Mouse (Mus musculus) telencephalon, adult 2 months (tissue): ENCODE results near the gene Dapk3.
"Not testable (repeated sequence)": the region's sequence is repeated elsewhere in the genome, so short reads cannot be mapped to it uniquely, and the experiment has no call there.

Source experiments
- DNase-seq: peaks from one replicate; pipeline ENCODE4 v3.0.0-alpha.2; 2011; ENCODE audit warnings: low read depth, low spot score

The Dapk3 gene

DNA sequence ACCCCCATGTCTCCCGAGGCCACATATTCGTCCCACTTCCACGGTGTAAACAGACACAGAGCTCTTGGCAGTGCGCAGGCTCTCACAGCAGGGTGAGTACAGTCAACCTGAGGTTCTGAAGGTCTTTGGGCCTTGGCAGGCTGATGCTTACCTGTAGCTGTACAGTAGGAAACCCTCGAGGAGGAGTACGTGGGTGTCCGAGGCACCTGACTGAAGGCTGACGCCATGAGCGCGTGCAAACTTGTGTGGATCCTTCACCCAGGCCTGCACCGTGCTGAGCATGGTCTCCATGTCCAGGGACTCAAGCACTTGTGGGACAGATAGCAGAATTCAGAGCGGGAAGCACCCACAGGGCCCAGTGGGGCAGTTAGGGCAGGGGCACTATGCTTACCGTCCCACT, 17.3 kb downstream of the Dapk3 start:
- no peak for DNase-seq

DNA sequence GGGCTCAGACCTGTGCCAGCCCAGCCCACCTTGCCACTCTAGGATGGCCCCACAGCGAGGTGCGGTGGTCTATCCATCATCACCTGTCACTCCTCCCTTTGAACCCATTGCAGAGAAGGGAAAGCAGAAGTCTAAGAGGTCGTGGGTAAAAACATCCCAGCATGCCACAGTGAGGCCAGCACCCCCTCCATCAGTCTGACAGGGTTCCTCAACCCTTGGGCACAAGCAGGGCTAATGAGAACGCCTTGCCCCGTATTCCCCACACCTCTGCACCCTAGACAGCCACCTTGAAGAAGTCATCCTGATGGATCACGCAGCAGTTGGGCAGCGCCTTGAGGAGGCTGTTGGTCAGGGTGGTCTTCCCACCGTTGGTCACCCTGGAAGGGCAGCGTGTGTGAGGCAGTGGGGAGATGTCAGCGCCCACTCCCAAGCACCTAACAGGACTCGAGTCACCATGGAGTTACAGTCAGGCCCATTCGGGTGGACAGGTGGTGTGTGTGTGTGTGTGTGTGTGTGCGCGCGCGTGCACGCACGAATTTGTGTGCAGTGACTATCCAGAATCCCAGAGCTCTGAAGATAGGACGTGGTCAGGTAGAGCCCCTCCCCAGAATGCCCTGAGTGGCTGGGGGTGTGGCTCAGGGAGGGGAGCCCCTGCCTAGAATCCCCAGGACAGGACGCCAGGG, 17.9 kb downstream of the Dapk3 start:
- no peak for DNase-seq

DNA sequence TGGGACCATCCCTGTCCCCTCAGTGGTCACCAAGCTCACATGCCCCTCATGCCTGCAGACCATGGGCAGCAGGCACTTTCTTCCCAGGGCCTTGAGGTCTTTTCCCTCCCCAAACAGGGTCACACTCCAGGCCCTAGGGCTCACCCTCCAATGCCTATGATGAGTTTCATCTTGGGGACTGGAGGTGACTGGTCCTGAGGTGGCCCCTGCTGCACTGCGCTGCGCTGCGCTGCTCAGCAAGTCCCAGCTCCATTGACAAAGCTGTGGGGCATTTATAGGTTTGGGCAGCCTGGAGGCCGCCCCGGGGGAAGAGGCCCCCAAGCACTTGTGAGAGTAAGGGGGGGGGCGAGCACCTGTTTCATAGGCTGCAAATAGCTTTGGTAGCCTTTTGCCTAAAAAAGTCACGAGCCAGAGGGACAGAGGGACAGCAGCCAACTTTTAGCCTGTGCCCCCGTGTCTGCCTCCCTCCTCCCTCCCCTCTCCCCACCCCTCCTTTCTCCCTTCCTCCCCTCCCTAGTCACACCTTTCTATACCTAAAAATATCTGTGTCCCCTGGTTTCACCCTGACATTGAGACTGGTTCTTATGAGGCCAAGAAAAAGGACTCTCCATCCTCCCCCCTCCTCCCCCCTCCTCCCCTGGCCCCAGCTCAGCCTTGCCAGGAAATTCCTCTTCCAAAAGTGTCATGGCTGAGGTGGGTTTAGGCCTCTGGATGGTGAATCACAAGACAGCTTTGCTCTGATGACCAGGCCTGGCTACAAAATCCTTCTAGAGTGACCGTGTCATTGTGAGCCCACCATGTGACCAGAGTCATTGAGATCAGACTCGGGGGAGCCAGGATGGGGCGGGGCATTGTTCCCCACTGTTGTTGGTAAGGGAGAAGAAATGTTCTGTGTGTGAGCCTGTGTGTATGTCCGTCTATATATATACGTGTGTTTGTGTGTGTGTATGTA, 19.3 kb downstream of the Dapk3 start, which contains the start of gene Nmrk2:
Nmrk2 (minus strand) TSS at position 245 of the 952 bp plus-strand sequence.
- no peak for DNase-seq

DNA sequence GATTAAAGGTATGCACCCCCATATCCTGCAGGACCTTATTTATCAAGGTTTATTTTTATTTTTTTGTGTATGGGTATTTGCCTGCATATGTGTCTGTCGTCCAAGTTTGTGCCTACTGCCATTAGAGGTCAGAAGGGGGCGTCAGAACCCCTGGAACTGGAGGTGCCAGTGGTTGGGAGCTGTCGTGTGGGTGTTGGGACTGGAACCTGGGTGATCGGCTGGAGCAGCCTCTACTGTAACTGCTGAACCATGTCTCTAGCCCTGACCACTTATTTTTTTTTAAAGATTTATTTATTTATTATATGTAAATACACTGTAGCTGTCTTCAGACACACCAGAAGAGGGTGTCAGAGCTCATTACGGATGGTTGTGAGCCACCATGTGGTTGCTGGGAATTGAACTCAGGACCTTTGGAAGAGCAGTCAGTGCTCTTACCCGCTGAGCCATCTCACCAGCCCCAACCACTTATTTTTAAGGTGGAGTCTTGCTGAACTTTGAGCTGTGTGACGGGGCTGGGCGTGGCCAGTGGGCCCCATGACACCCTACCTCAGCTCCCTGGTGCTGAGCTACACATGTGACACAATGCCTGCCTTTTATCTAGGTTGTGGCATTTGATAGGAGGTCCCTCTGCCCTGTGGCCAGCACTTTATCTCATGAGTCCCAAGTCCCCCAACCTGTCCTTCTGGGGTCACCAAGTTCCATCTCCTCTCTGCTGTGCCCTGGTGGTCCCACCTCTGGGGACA, 20.3 kb downstream of the Dapk3 start:
- no peak for DNase-seq

DNA sequence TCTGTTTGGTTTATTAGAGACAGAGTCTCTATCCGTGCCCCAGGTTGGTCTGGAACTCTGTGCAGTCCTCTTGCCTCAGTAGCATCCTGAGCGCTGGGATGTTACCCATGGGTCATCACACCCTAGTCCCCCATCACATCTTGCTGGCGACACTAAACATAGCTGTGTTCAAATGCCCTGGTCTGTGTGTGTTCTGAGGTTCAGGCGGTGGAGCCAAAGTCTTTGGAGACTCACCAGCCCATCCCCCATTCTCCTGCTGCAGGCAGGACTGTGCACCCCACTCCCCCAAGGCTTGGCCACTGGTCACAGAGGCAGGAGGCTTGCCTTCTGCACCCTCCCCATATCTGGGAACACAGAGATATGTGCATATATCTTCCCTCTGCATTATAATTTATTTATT, 21.3 kb downstream of the Dapk3 start:
- no peak for DNase-seq

DNA sequence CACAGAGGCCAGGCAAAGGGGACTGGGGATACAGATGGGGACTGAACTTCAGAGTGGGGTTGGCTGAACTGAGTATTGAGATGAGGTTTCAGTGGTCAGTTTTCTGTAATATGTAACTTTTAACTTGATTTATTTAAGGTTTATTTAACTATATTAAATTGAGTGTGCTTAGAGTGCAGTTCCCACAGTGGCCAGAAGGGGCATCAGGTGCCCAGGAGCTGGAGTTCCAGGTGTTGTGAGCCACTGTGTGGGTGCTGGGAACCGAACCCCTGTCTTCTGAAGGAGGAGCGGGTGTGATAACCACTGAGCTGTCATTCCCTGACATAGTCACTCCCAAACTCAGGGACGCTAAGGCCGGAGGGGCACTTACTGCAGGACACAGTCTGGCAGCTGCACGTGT, 27.3 kb downstream of the Dapk3 start:
- no peak for DNase-seq

DNA sequence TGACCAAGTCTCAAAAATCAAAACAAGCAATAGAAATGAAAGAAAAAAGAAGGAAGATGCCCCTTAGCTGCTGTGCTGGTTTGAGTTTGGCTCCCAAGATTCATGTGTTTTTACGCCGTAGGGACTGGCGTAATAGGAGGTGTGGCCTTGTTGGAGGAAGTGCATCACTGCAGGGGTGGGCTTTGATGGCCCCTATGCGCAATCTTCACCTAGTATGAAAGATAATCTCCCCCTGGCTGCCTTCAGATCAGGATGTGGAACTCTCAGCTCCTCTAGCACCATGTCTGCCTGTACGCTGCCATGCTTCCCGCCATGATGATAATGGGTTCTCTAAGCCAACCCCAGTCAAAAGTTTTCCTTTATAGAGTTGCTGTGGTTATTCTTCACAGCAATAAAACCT, 33.5 kb downstream of the Dapk3 start:
- DNase-seq = no peak

DNA sequence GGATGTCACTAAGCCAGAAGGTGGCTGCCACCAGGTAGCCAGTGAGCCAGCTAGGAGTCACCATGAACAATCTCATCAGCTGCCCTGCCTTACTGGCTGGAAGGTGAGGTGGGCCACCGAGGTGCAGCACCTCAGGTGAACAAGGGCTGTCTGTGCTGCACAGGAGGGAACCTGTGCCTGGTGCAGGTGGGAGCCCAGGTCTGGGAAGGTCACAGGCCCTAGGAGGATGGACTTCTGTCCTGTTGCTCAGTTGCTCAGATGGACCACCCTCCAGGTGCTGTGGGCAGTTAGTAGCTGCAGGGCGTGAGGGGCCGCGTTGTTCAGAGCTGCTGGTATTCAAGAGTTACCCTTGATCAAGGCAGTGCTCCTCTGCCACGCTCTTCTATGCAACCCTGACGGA, 34.0 kb downstream of the Dapk3 start:
- DNase-seq = no peak

DNA sequence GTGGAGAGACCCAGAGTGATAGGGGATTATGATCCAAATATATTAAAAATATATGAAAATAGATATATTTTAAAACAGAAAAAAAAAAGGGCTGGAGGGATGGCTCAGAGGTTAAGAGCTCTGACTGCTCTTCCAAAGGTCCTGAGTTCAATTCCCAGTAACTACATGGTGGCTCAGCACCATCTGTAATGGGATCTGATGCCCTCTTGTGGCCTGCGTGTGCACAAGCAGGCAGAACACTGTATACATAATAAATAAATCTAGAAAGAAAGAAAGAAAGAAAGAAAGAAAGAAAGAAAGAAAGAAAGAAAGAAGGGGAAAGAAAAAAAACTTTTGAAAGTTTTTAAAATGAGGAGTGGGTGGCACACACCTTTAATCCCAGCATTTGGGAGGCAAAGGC, 34.5 kb downstream of the Dapk3 start:
- DNase-seq = not testable (repeated sequence)

DNA sequence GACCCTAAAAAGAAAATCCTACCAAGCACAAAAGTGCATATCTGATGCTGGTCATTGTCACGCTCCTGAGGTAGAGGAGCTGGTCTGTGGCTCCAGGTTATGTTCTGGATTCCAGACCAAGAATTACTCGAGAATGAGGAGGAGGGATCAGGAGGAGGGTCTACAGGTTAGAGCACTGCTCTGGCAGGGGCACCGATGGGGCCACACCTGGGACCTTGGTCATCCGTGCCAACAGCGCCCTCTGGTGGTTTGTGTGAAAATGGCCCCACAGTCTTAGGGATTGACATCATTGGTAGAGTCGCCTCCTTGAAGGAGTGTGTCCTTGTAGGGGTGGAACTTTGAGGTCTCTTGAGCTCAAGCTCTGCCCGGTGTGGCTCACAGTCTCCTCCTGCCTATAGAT, 35.2 kb downstream of the Dapk3 start:
- DNase-seq = no peak

DNA sequence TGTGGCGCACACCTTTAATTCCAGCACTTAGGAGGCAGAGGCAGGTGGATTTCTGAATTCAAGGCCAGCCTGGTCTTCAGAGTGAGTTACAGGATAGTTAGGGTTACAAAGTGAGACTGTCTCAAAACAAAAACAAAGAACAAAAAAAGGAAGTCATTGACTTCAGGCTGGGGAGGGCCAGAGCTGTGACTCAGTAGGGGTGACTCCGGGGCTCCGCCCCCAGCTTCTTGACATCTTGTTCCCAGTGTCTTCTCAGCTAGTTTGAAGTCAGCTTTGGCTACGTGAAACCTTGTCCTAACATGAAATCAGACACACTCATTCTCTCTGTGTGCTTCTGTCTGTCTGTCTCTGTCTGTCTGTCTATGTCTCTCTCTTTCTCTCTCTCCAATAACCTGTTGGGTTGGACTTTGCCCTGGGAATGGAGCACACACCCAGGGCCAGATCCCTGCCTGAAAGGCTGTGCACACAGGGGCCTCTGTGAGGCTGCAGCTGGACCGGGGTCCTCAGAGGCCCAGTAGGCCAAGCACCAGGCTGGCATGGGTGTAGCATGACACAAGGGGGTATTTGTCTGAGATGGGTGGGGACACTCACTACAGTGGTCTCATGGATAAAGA, 38.7 kb downstream of the Dapk3 start:
- no peak for DNase-seq

DNA sequence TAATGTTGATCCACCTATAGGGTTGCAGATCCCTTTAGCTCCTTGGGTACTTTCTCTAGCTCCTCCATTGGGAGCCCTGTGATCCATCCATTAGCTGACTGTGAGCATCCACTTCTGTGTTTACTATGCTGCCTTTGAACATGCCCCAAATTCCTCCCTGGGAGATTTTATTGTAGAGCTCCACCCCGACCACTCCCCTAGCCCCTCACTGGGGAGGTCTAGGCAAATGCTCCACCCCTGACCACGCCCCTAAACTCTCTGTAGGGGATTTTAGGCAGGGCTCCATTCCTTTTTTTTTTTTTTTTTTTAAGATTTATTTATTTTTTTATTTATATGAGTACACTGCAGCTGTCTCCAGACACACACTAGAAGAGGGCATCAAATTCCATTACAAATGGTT, 40.9 kb downstream of the Dapk3 start:
- DNase-seq = not testable (repeated sequence)

DNA sequence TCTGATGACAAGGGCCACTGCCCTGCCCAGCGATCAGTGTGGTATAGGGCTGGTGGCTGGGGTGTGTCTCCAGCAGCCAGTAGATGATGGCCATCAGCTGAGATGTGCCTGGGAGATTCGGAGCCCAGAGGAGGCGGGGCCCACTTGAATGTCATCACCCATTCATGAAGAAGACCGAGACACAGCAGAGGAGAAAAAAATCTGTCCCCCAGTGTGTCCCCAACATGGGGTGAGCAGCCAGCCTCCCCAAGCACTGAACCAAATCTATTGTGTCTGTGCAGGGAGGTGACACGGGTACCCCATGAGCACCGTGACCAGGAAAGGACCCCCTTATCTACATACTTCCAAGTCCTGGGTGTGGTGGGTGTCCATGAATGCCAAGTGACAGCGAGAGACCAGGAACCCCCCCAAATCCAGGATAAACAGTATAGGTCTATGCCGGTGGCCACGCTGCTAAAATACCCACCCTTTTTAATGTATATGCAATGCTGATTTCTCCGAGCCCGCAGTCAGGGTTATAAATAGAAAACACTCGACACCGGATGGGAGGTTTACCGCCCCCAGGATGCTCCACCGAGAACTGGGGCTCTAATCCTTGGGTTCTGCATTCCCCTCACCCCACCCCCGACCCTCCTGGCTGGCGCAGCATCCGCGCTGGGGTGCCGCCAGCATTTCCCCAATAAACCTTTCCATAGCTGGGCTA, 47.1 kb downstream of the Dapk3 start:
- peak; percentile 34 for DNase-seq

DNA sequence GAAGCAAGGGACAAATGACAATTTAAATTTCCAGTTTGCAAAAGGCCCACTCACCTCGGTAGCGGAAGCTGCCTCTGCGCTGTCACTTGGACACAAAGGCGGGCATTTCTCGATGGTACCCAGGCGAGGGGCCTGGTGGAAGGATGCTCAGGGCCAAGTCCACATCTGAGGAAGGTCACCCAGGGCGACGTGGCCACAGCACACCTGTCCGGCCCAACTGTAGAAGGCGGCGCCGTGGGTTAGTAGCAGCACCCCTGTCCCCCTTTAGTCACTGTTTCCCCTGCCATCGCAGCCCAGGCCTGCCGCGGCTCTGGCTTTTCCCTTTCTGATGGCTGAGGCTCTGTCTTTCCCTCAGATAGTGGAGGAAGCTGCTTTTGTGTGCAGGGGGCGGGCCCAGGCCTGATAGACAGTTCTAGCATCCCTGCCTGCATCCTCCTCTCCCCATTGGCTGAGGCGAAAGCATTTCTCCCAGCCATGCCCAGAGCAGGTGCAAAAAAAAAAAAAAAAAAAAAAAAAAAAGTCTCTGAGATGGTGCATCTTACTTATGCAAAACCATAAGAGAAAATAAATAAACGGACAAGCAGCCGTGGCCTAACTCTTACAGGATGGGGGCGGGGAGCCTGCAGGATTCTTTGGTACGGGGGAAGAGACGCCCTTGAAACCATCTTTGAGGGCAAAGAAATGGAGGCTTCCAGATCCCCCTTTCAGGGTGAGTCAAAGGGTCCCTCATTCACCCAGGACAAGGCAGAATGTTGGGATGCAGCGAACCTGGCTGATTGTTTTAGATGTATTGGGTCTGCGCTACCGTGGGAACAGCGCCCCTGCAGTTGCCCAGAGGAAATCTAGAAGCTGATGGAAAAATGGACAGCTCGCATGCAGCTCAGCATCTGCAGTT, 47.9 kb downstream of the Dapk3 start, which contains the start of gene Atcay:
Atcay (minus strand) TSS at position 396 of the 895 bp plus-strand sequence.
- DNase-seq = peak; percentile 88

DNA sequence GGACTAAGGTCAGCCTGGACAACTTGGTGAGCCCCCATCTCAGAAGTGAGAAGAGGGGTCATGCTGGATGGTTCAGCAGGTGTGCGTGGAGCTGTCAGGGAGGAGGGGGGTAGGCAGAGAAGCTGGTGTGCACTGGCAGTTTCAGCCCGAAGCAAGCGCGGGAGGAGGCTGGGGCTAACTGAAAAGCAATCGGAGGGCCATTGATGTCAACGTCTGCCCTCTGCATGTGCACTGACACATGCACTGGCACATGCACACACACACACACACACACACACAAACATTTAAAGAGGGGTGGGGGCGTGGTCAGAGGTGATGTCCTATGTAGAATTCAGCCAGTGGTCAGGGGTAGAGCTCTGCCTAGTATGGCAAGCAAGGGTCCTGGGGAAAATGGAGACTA, 48.6 kb downstream of the Dapk3 start:
- DNase-seq = no peak

DNA sequence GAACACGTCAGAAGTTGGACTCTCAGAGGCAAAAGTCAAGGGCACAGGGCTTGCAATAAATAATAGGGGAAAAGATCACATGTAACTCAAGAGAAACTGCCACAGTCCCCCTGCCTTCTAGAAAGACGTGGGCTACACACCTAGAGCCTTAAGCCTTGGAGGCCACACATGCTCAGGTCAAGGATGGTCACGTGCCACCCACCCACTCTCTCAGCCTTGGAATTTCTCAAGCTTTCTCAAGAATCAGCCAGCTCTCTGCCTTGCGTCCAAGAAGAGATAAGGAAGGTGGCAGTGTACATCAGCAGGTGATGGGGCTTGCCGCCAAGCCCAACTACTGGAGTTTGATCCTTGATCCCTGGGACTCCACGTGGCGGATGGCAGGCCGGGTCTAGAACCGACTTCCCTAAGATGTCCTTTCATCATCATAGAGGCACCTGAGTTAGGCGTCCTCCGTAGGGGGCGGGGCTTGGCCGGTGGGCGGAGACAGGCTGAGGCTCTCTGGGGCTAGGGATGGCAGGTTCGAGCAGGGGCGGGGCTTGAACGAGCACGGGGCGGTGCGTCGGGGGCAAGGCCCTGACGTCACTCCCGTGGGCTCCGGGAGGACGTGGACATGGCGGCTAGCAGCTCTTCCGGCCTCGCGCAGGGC, 49.9 kb downstream of the Dapk3 start, which contains the start of gene Zfr2:
Zfr2 (plus strand) TSS at position 576 of the 646 bp plus-strand sequence.
- peak; percentile 85 for DNase-seq

DNA sequence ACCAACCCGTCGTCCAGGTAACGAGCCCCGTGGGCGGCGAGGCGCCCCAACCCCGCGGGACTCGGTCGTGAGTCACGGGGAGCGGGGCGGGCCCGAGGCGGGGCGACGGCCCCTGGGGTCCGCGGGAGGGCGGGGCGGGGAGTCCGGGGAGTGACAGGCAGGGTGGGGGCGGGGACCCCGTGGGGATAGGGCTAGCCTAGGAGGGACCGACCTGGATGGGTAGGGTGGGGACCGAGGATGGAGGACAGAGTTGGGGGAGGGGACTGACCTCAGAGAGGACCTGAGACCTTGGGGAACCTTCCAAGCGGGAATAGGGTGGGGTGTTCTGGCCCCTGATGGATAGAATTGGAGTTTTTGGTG, 50.4 kb downstream of the Dapk3 start:
- DNase-seq = no peak

DNA sequence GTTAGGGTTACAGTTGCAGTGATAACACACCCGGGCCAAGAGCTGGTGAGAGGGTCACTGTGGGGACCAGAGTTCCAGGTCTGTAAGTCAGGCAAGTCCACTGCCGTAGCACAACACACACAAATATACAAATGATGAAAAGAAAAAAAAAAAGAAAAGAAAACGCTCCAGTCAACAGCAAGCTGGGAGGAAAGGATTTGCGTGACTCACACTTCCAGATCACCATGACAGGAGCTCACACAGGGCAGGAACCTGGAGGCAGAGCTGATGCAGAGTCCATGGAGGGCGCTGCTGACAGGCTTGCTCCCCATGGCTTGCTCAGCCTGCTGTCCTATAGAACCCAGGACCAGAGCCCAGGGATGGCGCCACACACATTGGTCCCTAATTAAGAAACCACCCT, 51.4 kb downstream of the Dapk3 start:
- no peak for DNase-seq

DNA sequence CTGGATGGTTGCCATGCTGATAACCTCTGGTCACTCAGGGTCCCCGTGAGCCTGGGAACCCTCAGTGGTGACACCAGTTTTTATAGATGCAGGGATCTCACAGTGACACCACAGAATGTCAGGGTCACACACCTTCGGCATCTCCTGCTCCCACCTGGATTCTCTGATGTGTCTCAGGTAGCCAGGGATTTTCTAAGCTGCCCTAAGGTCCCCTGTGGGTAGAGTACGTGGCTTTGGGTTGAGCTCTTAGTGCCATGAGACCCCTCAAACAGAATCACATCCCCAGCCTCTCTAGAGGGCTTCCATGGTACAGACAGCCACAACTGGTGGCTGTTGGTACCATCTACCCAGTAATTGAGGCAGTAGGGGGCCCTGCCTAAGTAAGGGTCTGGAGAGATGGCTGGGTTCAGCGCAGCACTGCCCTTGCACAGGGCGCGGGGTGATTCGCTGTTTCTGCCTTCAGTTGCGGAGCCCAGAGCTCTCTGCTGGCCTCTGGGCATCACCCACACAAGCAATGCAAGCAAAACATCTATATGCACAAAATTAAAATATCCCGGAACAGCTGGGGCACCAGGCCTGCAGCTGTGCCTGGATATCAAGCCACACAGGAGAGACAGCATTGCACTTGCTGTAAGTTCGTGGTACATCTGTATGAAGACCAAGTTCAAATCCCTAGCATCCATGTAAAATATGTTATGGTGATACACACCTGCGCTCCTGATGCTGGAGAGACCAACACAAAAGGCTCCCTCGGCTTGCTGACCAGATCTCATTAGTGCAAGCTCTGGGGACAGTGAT, 53.9 kb downstream of the Dapk3 start:
- no peak for DNase-seq
